Mouse (Mus musculus) mature B cell (primary cell): ENCODE measurements around the gene Gm49369.
"Not testable (repeated sequence)": the region's sequence is repeated elsewhere in the genome, so short reads cannot be mapped to it uniquely, and the experiment has no call there.

Source experiments
- in situ Hi-C: fragments of 300-500 bp; cut with MboI; formaldehyde crosslinking; loops from 2 replicates; pipeline ENCODE4 v1.14.3; 2019

The Gm49369 gene

DNA sequence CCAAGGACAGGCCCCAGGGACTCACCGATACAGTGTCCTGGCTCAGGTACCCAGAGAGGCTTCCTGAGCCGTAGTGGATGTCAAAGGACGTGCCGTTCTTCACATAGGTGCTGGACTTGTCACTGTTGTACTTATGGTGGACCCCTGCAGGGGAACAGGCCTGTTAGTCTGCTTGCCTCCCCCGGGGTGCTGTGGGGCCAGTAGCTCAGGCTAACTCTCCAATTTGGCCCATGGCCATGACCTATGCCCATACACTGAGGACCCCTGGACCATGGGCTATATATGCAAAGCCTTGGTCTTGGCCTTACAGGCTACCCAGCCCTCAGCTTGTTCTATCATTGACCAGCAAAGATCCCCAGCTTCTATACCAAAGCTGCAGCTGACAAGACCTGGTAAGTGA, at the start of gene Gm49369:
Gm49369 (minus strand) TSS at position 101 of the 400 bp plus-strand sequence.
- in situ Hi-C loops, result no loop called here

- in situ Hi-C loops, result no loop called here
These were observed 48.6 kb upstream of the Gm49369 start for GRCm38 (mm10) chr7:142431106-142431505.

DNA sequence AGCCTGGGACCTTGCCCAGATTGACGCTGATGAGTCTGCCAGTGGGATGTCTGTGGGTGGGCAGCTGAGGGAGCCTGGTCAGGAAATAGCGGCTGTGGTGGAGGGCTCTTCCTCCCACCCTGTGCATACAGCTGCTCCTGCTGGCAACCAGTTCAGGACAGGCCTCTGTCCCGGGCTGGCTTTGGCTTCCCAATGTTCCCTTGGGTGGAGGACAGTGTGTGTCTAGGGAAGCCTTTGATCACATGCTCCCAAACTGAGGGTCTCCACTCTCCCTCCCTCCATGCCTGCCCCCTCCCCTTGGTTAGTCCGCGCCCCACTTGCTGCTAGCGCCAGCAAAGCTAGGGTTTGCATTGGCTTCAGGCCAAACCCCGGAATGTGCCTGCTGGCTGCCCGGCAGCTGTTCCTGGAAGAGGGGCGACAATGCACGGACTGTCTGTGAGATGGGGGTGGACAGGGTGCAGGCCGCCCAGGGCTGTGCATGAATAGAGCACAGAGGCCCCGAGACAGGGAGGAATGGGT, 47.8 kb upstream of the Gm49369 start:
- in situ Hi-C loops, result no loop called here

GRCm38 (mm10) chr7:142428213-142428612, 45.7 kb upstream of the Gm49369 start:
- in situ Hi-C loops, result no loop called here

GRCm38 (mm10) chr7:142425641-142426213, 43.3 kb upstream of the Gm49369 start:
- in situ Hi-C loops, result no loop called here

DNA sequence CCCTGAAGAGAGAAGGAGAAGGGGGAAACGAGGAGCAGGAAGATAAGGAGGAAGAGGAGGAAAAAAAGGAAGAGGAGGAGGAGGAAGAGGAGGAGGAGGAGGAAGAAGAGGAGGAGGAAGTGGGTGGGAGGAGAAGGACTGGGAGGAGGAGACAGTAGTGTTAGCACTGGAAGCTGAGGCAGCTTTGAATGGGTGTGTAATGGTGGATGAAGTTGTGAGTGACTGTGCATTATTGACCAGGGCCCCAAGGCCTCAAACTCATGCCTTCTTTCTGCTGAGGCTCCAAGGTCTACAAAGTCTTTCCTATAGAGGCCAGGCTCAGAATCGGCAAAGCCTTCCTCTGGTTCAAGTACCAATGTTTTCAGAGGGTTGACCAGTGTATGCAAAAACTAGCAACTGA, 39.4 kb upstream of the Gm49369 start:
- in situ Hi-C loops, result no loop called here

DNA sequence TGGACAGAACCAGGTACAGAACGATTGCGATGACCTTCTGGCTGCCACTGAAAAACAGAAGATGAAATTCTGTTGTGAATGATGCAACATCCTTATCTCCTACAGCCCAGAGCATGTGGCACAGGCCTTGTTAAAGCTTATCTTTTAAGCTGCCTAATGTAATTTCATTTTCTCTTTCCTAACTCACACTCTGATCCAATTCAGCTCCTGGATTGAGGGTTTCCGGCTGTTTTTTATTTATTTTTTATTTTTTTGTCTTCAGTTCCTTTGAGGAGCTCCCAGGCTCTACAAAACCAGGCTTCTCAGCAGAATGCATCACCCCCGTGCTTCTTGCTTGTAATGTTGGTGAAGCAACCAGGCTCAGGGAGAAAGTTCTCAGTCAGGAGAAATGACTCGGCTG, 37.4 kb upstream of the Gm49369 start:
- in situ Hi-C loops, result no loop called here

GRCm38 (mm10) chr7:142418679-142419078, 36.2 kb upstream of the Gm49369 start:
- in situ Hi-C loops, result no loop called here

- in situ Hi-C loops, result no loop called here
These were observed 35.6 kb upstream of the Gm49369 start for GRCm38 (mm10) chr7:142418027-142418426.

DNA sequence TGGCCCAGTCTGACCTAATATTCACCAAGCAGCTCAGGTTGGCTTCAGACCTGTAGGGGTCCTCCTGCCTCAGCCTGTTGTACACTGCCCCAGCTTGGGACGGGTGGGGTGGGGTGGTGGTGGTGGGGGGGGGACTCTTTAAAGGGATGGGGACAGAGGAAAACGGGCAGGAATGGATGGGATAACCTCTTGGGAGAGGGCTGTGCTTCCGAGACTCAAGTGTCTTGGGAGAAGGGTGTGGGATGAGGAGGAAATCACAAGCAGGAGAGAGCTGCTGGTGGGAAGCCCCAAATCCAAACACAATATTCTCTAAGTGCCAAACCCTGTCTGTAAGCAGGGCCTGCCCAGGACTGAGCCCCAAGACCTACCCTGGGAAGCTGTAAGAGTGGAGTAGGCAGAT, 33.8 kb upstream of the Gm49369 start:
- in situ Hi-C loops, result no loop called here

- in situ Hi-C loops, result no loop called here
These were observed 32.8 kb upstream of the Gm49369 start for GRCm38 (mm10) chr7:142415314-142415713.

DNA sequence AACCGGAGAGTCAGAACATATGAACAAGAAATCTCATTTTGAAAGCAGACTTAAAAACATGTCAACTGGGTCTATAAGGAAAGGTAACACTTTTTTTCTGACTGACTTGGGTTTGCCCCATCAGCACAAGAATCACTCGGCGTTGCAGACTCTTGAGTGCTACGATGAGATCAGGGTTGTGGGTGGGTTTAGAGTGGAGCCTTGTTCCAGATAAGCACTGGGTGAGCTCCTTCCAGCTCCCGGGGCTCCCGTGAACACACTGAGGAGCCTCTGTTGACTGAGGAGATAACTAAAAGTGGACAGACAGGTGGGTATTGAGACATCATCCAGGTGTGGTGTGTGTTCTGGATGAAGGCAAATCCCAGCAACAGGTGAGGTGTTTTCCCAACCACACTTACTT, 30.8 kb upstream of the Gm49369 start:
- in situ Hi-C loops, result no loop called here

DNA sequence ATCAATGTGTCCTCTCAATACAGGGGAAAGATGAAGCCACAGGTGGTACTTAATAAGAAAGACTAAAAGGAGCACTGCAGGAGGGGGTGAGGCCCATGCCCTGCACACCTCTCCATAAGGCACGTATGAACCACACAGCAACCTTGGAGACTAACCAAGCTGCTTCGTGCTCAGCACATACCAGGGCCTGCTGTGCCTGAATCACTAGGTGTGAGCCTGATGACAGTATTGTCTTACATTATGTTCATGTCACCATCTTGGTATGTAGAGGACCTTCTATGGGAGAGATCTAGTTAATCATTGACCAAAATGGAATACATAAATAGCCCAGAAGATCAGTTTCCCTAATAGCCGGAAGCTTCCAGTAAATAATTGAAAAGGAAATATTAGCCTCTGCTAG, 27.1 kb upstream of the Gm49369 start:
- in situ Hi-C loops, result no loop called here

- in situ Hi-C loops, result no loop called here
These were observed 26.2 kb upstream of the Gm49369 start for GRCm38 (mm10) chr7:142408686-142409085.

DNA sequence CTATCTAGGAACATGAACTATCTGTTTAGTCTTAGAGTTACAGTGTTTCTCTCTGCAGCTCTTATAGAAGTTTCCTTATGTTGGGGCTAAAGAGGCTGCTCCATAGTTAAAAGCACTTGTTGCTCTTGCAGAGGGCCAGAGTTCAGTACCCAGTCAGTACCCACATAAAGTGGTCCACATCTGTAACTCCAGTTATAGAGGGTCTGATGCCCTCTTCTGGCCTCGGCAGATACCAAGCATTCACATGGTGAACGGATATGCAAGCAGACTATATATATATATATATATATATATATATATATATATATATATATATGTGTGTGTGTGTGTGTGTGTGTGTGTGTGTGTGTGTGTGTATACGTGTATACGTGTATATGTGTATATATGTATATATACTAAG, 25.5 kb upstream of the Gm49369 start:
- in situ Hi-C loops, result no loop called here

DNA sequence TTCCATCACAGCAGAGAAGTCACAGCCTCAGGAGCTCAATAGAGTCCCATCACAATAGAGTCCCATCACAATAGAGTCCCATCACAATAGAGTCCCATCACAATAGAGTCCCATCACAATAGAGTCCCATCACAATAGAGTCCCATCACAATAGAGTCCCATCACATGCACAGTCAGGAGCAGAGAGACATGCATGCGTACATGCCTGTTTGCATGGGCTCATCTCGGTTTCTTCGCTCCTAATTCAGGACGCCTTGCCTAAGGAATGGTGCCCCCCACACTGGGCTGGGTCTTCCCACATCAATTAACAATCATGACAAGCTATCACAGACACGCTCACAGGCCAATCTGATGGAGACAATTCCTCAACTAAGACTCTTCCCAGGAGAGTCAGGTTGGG, 22.7 kb upstream of the Gm49369 start:
- in situ Hi-C loops, result not testable (repeated sequence)

DNA sequence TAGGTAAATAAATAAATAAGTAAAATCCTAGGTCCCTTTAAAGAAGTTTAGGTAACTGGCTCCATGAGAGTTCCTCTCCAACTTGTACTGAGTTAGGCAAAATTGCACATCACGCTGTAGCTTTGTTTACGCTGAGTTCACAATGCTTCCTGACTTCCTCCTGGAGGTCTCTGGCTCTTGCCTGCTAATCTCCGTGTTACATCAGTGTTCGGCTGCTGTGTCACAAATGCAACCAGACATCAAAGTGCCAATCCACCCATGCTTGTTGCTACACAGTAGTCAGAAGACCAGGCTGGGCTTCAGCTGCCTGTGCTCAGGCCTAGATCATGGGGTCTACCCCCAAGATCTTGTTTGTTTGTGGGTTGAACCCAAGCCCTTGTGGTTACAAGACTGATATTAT, 21.1 kb upstream of the Gm49369 start:
- in situ Hi-C loops, result no loop called here

DNA sequence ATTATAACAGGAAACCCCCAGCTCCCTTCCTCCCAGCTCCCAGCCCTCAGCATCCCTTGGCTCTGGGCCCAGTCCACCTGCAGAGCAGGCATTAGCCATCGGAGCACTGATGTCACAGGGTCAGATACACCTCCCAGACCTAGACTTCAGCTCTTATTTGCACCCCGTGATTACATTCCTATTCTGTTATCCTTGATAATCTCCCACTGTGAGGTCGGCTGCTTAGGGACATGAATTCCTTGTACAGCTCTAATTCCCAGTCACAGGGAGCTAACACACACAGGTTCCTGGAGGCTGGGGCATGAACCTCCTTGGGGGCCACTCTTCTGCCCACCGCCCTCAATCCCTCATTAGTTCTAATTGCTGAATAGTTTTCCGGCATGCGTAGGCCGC, 18.3 kb upstream of the Gm49369 start:
- in situ Hi-C loops, result no loop called here

DNA sequence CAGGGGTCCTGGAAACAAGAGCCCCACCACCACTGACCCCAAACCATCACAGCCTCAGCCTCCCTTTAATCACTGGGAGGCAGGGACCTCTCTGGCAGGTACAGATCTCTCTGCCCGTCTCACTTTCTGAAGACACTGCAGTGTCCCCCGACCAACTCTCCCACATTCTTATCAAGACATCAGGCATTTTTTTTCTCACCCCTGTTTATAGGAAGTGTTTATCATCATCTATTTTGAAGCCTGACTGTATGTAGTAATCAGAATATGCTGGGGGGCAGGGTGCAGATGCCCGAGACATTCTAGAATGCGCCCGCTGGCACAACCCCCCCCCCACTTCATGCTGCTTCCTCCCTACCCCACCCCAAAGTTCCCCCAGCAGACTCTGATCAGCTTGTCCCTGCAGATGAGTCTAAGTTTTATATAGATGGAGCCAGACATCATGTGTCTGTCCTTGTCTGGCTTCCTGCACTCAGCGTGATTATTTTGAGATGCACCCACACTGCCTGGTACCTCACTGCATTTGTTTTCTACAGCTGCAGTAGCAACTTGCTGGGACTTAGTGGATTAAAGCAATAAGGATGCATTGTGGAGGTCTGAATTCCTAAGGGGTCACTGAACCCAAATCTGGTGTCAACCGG, 17.8 kb upstream of the Gm49369 start:
- in situ Hi-C loops, result no loop called here

DNA sequence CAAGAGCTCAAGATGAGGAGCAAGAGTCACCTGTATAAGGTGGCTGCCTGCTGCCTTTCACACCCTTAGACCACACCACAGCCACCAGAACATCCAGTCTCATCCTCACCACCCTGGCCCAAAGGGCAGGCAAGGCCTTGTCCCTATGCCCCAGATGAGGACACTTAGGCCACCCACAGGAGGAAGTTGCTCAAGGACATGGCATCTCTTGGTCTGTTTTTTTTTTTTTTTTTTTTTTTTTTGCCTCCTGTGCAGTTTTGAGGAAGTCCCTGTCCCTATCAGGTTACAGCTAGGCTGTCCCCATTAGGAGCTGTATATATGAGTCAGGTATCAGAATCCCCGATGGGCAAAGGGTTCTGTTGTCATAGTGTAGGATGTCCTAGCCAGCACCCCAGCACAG, 16.8 kb upstream of the Gm49369 start:
- in situ Hi-C loops, result no loop called here

DNA sequence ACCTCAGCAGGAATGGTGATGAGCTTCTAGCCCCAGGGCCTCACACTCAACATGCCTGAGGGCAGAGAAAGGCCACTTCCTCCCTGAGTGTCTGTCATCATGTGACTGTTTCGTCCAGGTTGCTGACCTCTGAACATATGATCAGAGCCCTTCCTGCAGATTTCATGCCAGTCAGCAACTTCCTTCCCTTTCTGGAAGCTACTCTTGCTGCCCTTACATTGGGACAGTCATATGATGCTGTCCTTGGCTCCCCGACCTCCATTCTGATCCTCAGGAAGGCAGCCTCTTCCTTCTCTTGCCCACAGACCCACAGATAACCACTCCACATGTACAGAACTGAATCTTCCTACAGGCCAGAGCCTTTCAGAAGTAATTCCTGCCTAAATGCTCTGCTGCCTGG, 15.6 kb upstream of the Gm49369 start:
- in situ Hi-C loops, result no loop called here

GRCm38 (mm10) chr7:142396611-142397010, 14.1 kb upstream of the Gm49369 start:
- in situ Hi-C loops, result no loop called here

DNA sequence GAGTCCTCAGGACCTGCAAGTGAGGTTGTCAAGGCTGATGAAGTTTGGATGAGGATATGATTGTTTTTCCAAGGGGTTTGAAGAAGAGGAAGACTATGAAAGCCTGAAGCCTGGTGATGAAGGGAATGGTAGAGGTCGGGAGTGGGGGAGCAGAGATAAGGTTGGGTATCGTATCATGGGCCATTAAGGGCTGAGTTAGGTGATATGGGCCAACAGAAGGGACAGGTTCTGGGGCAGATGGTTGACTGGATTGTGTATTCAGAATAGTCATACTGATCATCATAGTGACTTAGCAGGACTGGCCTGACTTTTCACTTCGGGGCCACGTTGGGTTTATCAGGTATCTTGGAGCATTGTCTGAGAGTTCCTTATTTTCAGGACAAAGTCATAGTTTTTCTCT, 13.0 kb upstream of the Gm49369 start:
- in situ Hi-C loops, result no loop called here
